Mouse (Mus musculus) hematopoietic stem cell, adult 5-6 weeks (primary cell): Measurements from ENCODE around the gene Fam189b. TPM values are rescaled to one million over a fixed set of nuclear protein-coding genes. Genes with fewer than 3 reads are reported as not detected.

ENCODE experiments used
- ATAC-seq, 2 experiments: fragments of 125-278 bp in 1 of 2; replicated peaks in 1 of 2; 2 replicates each; pipeline ENCODE4 v1.8.0; 2016 to 2017; ENCODE audit warnings: inconsistent platforms in 2 of 2, mild to moderate bottlenecking in 2 of 2, moderate number of reproducible peaks in 2 of 2, low read depth in 1 of 2, moderate TSS enrichment in 1 of 2; ENCODE audit not compliant: low FRiP score in 2 of 2, poor library complexity in 2 of 2, severe bottlenecking in 2 of 2, insufficient read depth in 1 of 2, low TSS enrichment in 1 of 2
- total RNA-seq: library from RNA; stranded (forward); fragments of 172-1452, 232-1000 nt; gene quantifications from 2 replicates; pipeline ENCODE4 v1.2.3, GENCODE M21; 2017

Gene Fam189b
- total RNA-seq, 1 experiment from 2014 or later = 7.3 TPM

DNA sequence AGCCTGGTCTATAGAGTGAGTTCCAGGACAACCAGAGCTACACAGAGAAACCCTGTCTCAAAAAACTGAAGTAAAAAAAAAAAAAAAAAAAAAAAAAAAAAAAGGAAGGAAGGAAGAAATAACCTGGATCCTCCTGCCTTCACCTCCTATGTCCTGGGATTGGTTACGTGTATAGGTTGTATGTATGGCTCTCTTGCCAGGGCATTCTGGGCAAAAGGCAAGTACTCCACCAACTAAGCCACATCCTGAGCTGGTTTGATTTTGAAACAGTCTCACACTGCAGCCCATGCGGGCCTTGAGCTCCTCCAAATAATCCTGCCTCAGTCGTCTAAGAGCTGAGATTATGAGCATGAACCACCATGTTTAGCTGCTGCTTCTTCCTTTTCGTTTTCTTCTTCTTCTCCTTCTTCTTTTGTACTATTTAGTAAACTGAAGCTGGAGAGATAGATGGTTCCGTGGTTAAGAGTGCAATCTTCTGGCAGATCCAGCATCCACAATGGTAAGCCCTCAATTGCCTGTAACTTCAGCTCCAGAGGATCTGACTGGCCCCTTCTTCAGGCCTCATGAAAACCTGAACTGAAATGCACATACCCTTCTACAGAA, 19.2 kb upstream of the Fam189b start:
- ATAC-seq = no peak

DNA sequence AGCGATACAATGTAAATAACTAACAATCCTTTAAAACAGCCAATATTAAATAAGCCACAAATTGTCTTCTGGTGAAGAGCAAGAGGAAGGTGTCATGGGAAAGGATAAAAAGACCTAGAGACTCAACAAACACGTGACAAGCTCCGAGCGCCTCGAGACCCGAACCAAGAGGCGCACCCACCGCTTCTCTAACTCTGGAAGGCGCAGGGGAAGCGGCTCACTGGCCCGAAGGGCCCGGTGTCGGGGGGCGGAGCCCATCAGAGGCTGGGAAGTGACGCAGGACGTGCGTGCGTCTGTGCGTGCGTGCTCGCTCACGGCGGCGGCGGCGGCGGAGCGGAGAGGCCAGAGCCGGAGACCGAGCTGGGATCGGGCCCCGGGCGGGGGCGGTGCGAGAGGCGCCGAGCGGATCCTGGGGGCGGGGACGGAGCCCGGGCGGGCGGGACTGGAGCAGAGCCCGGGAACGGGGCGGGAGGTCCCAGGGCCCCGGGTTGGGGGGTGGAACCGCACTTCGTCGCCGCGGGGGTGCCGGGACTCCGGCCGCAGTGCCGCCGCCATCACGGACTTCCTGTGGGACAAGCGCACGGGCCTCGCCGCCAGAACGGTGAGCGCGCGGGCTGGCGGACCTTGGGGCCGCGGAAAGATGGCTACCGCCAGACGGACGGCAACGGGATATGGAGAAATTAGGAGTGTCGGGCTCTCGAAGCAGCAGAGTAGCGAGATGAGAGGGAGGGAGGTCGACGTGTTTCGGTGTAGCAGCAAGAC, 18.3 kb upstream of the Fam189b start, which contains the start of gene Clk2:
Clk2 (plus strand) TSS at position 290 of the 762 bp plus-strand sequence.
- ATAC-seq = peak; percentile 94 to 97

DNA sequence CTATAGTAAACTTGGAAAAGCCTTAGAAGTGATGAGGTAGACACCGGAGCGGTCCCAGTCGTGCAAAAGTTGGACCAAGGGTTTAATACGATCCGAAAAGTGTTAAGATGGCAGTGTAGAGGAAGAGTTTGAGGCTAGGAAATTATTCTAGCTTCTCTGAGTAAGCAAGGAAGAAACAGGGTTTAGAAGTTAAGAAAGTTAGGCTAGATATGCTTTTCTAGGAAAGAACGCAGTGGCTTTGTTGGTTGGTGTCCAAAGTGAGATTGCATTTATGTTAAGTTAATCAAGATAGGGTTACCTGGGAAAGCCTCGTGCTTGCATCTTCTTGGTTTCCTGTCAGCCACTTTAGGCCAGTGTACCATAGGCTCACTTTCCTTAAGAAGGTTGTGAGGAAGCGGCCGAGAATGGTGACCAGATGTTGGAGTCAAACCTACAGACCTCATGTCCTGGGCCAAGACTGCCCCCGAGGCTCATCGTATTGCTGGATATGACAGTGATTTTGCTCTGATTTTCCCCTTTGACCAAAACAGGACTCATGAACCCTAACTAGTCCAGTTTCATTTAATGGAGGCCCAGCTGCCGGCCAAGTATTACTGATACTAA, 17.6 kb upstream of the Fam189b start:
- no peak for ATAC-seq

DNA sequence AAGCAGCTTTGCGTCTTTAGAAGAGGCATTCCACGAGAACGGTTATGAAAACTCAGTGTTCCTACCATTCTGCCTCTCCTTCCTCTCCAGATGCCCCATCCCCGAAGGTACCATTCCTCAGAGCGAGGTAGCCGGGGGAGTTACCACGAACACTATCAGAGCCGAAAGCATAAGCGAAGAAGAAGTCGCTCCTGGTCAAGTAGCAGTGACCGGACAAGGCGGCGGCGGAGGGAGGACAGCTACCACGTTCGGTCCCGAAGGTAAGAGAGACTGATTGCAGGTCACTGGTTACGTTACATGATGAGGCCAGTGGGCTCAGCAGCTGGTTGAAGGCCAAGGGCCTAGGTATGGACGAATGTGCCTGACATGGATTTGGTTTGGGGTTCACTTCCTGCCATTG, 16.0 kb upstream of the Fam189b start:
- ATAC-seq = no peak

DNA sequence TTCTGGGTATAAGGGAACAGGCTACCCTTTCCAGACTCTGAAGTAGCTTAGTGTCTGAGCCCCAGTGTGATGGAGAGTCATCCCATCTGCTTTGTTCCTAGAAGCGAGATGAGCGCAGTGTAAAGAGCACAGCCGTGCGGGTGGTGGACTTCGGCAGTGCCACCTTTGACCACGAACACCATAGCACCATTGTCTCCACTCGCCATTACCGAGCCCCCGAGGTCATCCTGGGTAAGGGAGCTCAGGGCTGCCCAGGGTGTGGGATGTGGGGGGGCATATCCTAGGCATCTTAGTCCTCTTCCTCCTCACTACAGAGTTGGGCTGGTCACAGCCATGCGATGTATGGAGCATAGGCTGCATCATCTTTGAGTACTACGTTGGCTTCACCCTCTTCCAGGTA, 8.1 kb upstream of the Fam189b start:
- ATAC-seq = no peak

DNA sequence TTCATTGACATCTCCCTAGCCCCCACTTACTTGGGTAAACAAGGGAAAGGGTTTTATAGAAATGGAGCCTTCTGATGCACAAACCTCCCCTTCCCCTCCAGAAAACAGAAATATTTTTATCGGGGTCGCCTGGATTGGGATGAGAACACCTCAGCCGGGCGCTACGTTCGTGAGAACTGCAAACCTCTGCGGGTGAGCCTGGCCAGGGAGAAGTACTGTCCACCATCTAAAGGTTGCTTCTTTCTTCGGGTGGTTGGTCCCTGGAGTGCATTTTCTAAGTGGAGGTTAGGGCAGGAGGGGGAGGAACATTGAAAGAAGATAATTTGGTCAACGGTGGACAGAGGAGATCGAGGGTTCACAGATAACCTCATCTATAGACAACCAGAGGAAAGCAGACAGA, 7.4 kb upstream of the Fam189b start:
- ATAC-seq = no peak

DNA sequence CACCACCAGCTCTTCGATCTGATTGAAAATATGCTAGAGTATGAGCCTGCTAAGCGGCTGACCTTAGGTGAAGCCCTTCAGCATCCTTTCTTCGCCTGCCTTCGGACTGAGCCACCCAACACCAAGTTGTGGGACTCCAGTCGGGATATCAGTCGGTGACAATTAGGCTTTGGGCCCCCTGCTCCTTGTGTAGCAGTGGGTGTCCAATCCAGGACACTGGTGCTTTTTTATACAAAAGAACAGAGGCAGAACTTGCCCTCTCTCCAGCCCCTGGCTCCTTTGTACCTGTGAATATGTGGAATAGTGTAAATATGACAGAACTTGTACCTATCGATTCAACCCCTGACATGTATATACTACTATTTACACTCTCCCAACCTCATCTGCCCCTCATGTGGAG, 6.5 kb upstream of the Fam189b start:
- ATAC-seq = no peak

DNA sequence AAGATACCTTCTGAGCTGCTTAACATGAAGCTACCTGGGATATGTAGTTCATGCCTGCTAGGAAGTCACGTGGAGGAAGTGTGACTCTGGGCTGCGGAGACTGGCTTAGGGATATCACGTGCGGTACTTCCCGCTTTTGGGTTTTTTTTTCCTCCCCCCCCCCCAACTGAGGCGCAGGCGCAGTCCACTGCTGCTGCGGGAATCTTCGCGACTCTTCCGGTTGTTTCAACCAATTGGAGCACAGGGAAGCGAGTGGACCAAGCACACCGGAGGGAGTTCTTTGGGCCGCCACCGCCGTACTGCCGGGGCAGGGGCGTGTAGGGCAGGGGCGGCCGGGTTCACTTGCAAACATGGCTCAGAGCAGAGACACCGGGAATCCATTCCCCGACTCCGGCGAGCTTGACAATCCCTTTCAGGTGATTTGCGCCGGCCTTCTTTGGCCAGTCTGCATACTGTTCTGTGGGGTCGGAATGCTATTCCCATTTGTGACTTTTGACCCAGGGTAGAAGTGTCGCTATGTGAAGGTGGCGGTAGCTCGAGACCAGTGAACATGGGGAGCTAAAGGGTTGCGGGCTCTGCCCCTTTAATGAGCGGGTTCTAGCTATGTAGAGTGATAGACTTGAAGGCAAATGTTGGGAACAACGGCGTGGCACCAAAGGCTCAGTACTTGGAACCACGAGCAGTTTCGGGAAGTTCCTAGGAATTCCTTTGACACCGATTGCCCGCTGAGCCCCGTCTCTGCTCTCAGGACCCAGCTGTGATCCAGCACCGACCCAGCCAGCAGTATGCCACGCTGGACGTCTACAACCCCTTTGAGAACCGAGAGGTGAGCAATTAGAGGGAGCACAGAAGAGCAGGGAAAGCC, 5.5 kb upstream of the Fam189b start, which contains the start of gene Scamp3:
Scamp3 (plus strand) TSS at position 232 of the 865 bp plus-strand sequence.
- peak; percentile 91 to 92 for ATAC-seq

DNA sequence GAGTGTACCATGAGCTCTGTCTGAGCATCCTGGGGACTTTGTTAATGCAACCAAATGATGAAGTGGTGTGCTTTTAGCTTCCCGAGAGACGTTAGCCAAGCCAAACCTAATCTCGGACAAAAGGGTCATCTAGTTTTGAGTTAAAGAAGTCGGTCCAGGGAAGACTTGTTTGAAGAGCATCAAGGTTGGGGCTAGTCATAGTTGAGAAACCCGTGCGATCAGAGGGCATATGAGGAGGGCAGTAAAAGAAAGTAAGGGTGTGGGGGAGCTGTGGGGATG, 4.9 kb upstream of the Fam189b start:
- no peak for ATAC-seq

DNA sequence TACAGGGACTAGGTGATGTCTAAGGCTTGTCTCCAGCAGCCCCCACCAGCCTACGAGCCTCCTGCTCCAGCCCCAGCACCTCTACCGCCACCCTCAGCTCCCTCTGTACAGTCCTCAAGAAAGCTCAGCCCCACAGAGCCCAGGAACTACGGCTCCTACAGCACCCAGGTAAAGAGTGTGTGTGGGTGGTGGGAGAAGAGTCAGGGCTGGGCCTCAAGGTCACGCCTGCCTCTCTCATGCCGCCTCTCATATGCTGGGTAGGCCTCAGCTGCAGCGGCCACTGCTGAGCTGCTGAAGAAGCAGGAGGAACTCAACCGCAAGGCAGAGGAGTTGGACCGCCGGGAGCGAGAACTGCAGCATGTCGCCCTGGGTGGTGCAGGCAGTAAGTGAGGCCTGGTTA, 3.9 kb upstream of the Fam189b start:
- ATAC-seq = no peak

DNA sequence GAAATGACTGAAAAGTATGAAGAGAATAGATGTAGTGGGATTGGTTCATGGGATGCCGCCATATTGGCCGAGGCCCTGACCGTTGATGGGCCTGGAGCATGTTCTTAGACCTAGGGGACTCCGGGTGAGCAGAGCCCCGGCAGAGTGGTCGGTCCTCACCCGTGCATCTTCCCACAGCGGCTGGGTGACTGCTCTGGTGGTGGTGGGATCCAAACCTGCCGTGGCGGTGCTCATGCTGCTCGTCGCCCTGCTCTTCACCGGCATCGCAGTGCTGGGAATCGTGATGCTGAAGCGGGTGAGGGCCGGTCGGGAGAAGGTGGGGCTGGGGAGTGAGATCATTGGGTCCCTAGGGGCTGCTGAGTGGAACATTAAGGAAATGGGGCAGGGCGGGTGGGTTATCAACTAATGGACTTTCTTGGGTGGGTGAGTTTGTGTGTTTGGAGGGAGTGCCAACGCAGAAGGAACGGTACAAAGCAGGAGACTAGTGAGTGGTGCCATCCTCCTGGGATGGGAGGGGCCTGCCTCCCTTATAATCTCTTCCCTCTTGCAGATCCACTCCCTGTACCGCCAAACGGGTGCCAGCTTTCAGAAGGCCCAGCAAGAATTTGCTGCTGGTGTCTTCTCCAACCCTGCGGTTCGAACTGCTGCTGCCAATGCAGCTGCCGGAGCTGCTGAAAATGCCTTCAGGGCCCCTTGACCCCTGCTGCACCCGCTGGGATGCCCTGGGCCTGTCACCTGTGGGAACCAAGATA, 1.0 kb upstream of the Fam189b start:
- ATAC-seq = no peak

DNA sequence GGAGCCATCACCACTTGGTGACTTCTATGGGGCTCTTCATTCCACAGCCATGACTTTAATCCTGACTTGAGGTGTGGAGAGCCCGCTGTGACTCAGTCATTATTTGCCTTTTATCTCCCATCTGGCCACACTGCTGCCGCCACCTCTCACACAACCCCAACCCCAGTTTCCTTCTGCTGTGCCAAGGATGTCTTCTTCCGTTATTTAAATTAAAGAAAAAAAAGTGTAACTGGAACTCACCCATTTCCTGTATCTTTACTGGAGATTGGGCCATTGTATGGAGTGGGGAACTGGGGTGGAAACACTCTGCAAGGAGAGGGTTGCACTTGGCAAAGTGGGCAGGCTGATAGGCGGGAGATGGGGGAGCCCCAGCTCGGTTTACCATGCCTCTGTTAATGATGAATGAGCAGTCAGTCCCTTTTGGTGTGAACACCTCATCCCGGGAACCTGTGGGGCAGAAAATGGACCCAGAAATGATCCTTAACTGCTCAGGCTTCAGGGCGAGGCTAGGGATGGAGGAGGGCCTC, 349 bp upstream of the Fam189b start:
- no peak for ATAC-seq

DNA sequence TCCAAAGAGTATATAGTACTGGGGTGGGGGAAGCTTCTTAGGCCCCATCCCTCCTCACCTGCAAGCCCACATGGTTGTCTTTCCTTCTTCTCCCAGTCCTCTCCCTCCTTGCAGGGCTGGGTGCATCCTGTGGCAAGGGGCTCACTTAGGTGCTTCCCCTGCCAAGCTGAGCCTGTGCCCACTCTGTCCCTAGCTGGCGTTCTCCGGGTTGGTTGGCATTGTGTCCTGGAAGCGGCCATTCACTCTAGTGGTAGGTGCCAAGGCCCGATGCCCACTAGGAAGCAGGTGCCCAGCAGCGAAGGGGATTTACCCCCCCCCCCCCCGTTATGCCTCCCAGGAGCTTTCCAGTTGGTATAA, 994 bp downstream of the Fam189b start:
- no peak for ATAC-seq

DNA sequence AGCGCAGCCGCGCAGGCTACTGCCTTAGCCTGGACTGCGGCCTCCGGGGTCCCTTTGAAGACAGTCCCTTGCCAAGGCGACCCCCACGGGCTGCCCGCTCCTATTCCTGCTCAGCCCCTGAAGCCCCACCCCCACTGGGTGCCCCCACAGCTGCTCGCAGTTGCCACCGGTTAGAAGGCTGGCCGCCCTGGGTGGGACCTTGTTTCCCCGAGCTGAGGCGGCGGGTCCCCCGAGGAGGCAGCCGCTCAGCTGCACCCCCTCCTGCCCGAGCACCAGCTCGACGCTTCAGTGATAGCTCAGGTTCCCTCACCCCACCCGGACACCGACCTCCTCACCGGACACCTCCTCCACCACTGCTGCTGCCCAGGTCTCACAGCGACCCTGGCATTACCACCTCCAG, 4.3 kb downstream of the Fam189b start:
- ATAC-seq = no peak

DNA sequence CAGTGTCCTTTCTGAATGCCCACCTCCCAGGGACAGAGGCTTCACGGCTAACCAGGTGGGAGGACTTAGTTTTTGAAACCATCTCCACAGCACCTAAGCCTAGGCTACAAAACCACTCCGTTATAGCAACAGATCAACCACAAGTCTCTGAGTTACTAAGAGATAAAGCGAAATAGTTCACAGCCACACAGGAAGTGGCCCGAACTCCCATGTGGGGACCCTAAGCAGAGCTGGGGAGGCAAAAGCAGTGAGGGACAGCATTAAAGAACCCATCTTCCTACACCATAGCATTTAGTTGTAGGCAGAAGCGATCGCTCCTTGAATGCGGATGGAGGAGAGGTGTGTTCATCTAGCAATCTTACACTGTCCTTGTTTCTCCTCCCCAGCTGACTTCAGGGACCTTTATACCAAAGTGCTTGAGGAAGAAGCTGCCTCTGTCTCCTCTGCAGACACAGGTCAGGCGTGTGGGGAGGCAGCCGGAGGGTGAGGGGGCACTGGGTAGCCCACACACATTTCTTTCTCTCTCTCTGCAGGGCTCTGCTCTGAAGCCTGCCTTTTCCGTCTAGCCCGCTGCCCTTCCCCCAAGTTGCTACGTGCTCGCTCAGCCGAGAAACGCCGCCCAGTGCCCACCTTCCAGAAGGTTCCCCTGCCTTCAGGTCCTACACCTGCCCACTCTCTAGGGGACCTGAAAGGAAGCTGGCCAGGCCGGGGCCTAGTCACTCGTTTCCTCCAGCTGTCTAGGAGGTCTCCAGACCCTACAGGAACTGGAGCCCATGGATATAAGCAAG, 4.9 kb downstream of the Fam189b start:
- no peak for ATAC-seq

DNA sequence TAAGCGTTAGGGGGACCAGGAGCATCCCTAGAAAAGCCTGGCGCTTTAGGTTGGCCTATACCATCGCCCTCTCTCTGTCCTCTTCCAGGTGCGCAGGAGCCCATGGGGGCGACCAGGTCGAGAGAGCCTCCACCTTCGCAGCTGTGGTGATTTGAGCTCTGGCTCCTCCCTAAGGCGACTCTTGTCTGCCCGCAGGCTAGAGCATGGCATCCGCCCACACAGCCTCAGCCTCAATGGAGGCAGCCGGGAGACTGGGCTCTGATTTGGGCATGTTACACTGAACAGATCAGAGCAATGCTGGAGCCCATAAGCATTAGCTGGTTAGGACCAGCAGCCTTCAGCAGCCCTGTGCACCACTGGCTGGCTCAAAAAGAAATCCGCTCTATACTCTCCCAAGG, 5.5 kb downstream of the Fam189b start:
- no peak for ATAC-seq
